Comparison of ENCODE assay signal across 8 mouse cellular contexts in the genomic region with DNA sequence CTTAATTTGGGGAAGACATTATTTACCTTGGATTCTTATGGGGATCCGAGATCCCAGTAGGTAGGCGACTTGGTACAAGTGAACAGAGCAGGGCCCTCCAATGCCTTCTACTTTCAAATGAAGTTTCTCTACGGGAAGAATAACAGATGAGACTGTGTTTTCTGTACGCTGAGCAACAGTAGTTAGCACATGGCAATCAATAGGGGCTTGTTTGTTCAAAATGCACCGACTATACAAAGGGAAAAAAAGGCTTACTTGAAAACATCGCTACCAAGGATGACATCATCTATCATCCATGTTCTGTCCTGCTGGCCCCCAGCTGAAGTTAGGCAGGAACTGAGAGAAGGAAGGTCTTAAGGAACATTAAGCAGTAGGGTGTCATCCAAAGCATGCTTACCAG. TPM values are rescaled to one million over a fixed set of nuclear protein-coding genes. Genes with fewer than 3 reads are reported as not detected.
DNase-seq lines count a peak whose midpoint lies in the region; ATAC-seq and TF ChIP-seq lines count a peak whose summit lies in the region.
"Had no signal": no experiment of that assay in that cellular context is flagged by ENCODE, and none has a peak within 500 bp of the region (broad histone marks: within the 10 kb centered on the region; RNA-seq: fewer than 3 reads in every experiment).

A gene (plus strand): TSS at position 301 of the 400 bp plus-strand sequence.

- CTCF ChIA-PET in Patski (lab: Charles Lee), result no interaction called here

- intact Hi-C loops in gastrocnemius, adult 2 months (cut with DNase I), result no loop called here

- H3K4me3 ChIP-seq in gastrocnemius, adult 2 months, result no peak within 1 kb of the TSS
- H3K4me3 ChIP-seq in hindbrain, embryonic 14.5 days (replicated peaks; ENCODE audit: low read length), result no peak within 1 kb of the TSS
- H3K4me3 ChIP-seq in liver, embryonic 15.5 days (replicated peaks), result no peak within 1 kb of the TSS
- H3K4me3 ChIP-seq: erythroblast, embryonic 14.5 days had no signal

- H3K27me3 ChIP-seq in Patski, result no peaks in the 10 kb centered on the region
- no peaks in the 10 kb centered on the region for H3K27me3 ChIP-seq in hindbrain, embryonic 14.5 days (ENCODE audit: control insufficient read depth, insufficient read depth, low read length)
- no peaks in the 10 kb centered on the region for H3K27me3 ChIP-seq in liver, embryonic 15.5 days

- H3K27ac ChIP-seq in gastrocnemius, adult 2 months, result peak within 1 kb of the TSS; percentile 97; the same call in 1 of the 2 replicates
- no peak within 1 kb of the TSS for H3K27ac ChIP-seq in hindbrain, embryonic 14.5 days
- H3K27ac ChIP-seq in liver, embryonic 15.5 days (replicated peaks), result no peak within 1 kb of the TSS

- H3K36me3 ChIP-seq in hindbrain, embryonic 14.5 days (replicated peaks; ENCODE audit: control insufficient read depth, insufficient read depth), result no peaks in the 10 kb centered on the region
- no peaks in the 10 kb centered on the region for H3K36me3 ChIP-seq in liver, embryonic 15.5 days (replicated peaks)

- no peaks in the 10 kb centered on the region for H3K9me3 ChIP-seq in hindbrain, embryonic 14.5 days (ENCODE audit: control insufficient read depth, low read length)
- H3K9me3 ChIP-seq in liver, embryonic 15.5 days (replicated peaks), result no peaks in the 10 kb centered on the region

- no peak for ATAC-seq in Patski
- no peak for ATAC-seq in hindbrain, embryonic 14.5 days (ENCODE audit: low FRiP score)
- no peak for ATAC-seq in liver, embryonic 15.5 days (ENCODE audit: insufficient read depth)

- no peak for DNase-seq in Patski (ENCODE audit: low read depth, low spot score)
- DNase-seq in adrenal gland, postnatal 10 days, result no peak
- DNase-seq in gastrocnemius, adult 2 months, result no peak
- DNase-seq in hindbrain, embryonic 14.5 days (ENCODE audit: low spot score), result no peak
- DNase-seq in embryo, embryonic 11 days, result no peak
- DNase-seq in thymus, postnatal 25 days, result no peak

- H3K9ac ChIP-seq in hindbrain, embryonic 14.5 days, result no peak within 1 kb of the TSS
- H3K9ac ChIP-seq in liver, embryonic 15.5 days, result no peak within 1 kb of the TSS

- H3K4me1 ChIP-seq in hindbrain, embryonic 14.5 days (replicated peaks; ENCODE audit: control insufficient read depth, insufficient read depth, low read length), result 0 out of 2 replicates have a peak, but pooled peaks cover 8% of the 10 kb centered on the region
- peaks cover 13% of the 10 kb centered on the region for H3K4me1 ChIP-seq in liver, embryonic 15.5 days (replicated peaks)

- in situ Hi-C loops in Patski (cut with MboI; ENCODE audit: low pct_unique_long_range_greater_than_20kb), result no loop called here

- WGBS in hindbrain, embryonic 14.5 days, result 76% methylated on average over 6 of the region's 6 CpGs
- 63% methylated on average over 6 of the region's 6 CpGs for WGBS in liver, embryonic 15.5 days (ENCODE audit: insufficient replicate concordance)

- TF ChIP-seq CTCF in Patski (IDR thresholded peaks at IDR 0.05), result no peak
- no peak for TF ChIP-seq CTCF in gastrocnemius, adult 2 months (IDR thresholded peaks at IDR 0.05)

- no peak within 1 kb of the TSS for H3K4me2 ChIP-seq in hindbrain, embryonic 14.5 days (replicated peaks)
- no peak within 1 kb of the TSS for H3K4me2 ChIP-seq in liver, embryonic 15.5 days

- POLR2A ChIA-PET in Patski (lab: Charles Lee), result no interaction called here

RNA-seq across cellular contexts. Expression of the gene that starts here (rescaled TPM):
- polyA plus RNA-seq in Patski (2021), result 37.3 TPM
- 1,000 to 10,000 TPM in 1 of 2 experiments, 100 to 1,000 TPM in 1; 700 to 1,333 TPM for total RNA-seq in adrenal gland, postnatal 10 days (2021)
- total RNA-seq in gastrocnemius, adult 2 months (2021), result 100 to 1,000 TPM; 104 to 171 TPM
- 184 and 189 TPM in 2 replicates for polyA plus RNA-seq in hindbrain, embryonic 14.5 days (2014; fragmentation: Nextera tagmentation; extraction: Ambion mirVana)
- 703 and 863 TPM in 2 replicates for polyA plus RNA-seq in liver, embryonic 15.5 days (2015; fragmentation: Nextera tagmentation; extraction: Ambion mirVana)

Comparison
In these comparisons a context has a peak if more than half of its experiments do, and no peak if none do; other contexts are left out.
1. RNA of the gene that starts here (total RNA-seq): 700 to 1,333 TPM in adrenal gland, postnatal 10 days; 104 to 171 TPM in gastrocnemius, adult 2 months; every median in the first group is over 4 times any median in the second.